Mouse (Mus musculus) heart, postnatal 0 days (tissue): Measurements from ENCODE around the gene Rtf1.

Experiments used
- CTCF ChIP-seq: IDR thresholded peaks from 2 replicates; pipeline ENCODE4 v1.5.1; 2016; ENCODE audit warnings: antibody characterized with exemption, control low read depth, low read depth
- EP300 ChIP-seq: IDR thresholded peaks from 2 replicates; pipeline ENCODE4 v1.6.1; 2016; ENCODE audit warnings: antibody characterized with exemption, low read depth

GRCm38 (mm10) chr2:119745281-119745680, 70.4 kb downstream of the Rtf1 start:
- no peak for TF ChIP-seq EP300
- peak; percentile 66 for TF ChIP-seq CTCF
